Mouse (Mus musculus) lung, adult 2 months (tissue): ENCODE data around the gene Zfp568. TPM values are rescaled to one million over a fixed set of nuclear protein-coding genes. Genes with fewer than 3 reads are reported as not detected.

Source experiments
- DNase-seq: peaks from one replicate; pipeline ENCODE4 v3.0.0; 2022
- H3K4me1 ChIP-seq: fragments of 200-500 bp; 2 replicates; pipeline ENCODE4 v1.6.1; 2011; ENCODE audit warnings: low read length; ENCODE audit not compliant: control insufficient read depth, insufficient read depth
- H3K4me3 ChIP-seq: fragments of 200-500 bp; replicated peaks from 2 replicates; pipeline ENCODE3; 2011; ENCODE audit warnings: low read depth, mild to moderate bottlenecking, control low read depth, low read length; ENCODE audit errors: extremely low read depth
- CTCF ChIP-seq: fragments of 200-500 bp; IDR thresholded peaks from 2 replicates; pipeline ENCODE4 v1.5.1; 2011; ENCODE audit warnings: mild to moderate bottlenecking, low read length, control low read depth; ENCODE audit not compliant: insufficient read depth
- POLR2A ChIP-seq: fragments of 200-500 bp; IDR thresholded peaks from 2 replicates; pipeline ENCODE4 v1.6.1; 2011; ENCODE audit warnings: low read depth, mild to moderate bottlenecking, control low read depth, low read length, borderline replicate concordance; ENCODE audit errors: extremely low read depth
- WGBS: fragments of 180-500 bp; shearing (Covaris S2); methylation state at CpG from one replicate; pipeline ENCODE4 v1.1.7; 2018; 5-methylcytosine and 5-hydroxymethylcytosine counted together
- polyA plus RNA-seq: library from polyadenylated mRNA; depleted of rRNA; stranded (reverse); fragments of >200 nt; gene quantifications from 2 replicates; pipeline ENCODE4 v1.2.3, GENCODE M21; 2012

The Zfp568 gene
- polyA plus RNA-seq, 1 experiment: 6.1 TPM

- TF ChIP-seq POLR2A (no peak), CTCF (no peak)
- WGBS: 78% methylated on average over 8 of the region's 8 CpGs
- DNase-seq: no peak
- no peaks in the 10 kb centered on the region for H3K4me1 ChIP-seq
- no peak overlapping the region for H3K4me3 ChIP-seq
Observed at GRCm38 (mm10) chr7:29986101-29986500, 2.3 kb downstream of the Zfp568 start.

GRCm38 (mm10) chr7:29987551-29987950 is 3.8 kb downstream of the Zfp568 start:
- no peak overlapping the region for H3K4me3 ChIP-seq
- no peaks in the 10 kb centered on the region for H3K4me1 ChIP-seq
- DNase-seq: no peak
- WGBS: 81% methylated on average over 5 of the region's 5 CpGs
- TF ChIP-seq POLR2A (no peak), CTCF (no peak)

GRCm38 (mm10) chr7:29989031-29989430 is 5.3 kb downstream of the Zfp568 start:
- no peaks in the 10 kb centered on the region for H3K4me1 ChIP-seq
- TF ChIP-seq POLR2A (no peak), CTCF (no peak)
- 80% methylated on average over 11 of the region's 11 CpGs for WGBS
- no peak overlapping the region for H3K4me3 ChIP-seq
- no peak for DNase-seq

GRCm38 (mm10) chr7:29992698-29993097 is 8.9 kb downstream of the Zfp568 start:
- TF ChIP-seq POLR2A (no peak), CTCF (no peak)
- Histone ChIP-seq H3K4me1 (no peaks in the 10 kb centered on the region), H3K4me3 (no peak overlapping the region)
- DNase-seq: no peak
- 95% methylated on average over 8 of the region's 8 CpGs for WGBS

- Histone ChIP-seq H3K4me3 (no peak overlapping the region), H3K4me1 (no peaks in the 10 kb centered on the region)
- no peak for DNase-seq
- TF ChIP-seq CTCF: no peak
- no peak for TF ChIP-seq POLR2A
- WGBS: 97% methylated on average over 9 of the region's 9 CpGs
Observed at GRCm38 (mm10) chr7:29993340-29993739, 9.6 kb downstream of the Zfp568 start.

GRCm38 (mm10) chr7:29995134-29995533 is 11.4 kb downstream of the Zfp568 start:
- no peak for TF ChIP-seq POLR2A
- TF ChIP-seq CTCF: no peak
- Histone ChIP-seq H3K4me3 (no peak overlapping the region), H3K4me1 (no peaks in the 10 kb centered on the region)
- no peak for DNase-seq
- WGBS: 82% methylated on average over 8 of the region's 8 CpGs

DNA sequence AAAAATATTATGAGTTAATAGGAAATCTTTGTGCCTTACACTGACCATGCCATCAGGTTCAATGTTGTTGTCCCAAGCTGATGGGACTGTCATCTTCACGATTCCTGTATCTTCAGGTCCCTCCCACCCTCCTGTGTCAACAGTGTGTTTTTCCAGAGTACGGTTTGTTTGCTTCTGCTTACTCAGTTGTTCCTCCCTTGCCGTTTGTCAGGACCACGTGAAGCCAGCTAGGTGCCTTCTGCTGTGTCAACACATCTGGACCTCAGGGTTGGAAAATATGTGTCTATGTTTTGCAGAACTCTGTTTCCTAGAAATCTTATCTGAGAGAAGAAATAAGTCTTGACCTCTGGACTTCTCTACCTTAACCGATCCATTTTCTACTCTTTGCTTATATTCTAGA is 16.8 kb downstream of the Zfp568 start:
- 69% methylated on average over 5 of the region's 5 CpGs for WGBS
- no peaks in the 10 kb centered on the region for H3K4me1 ChIP-seq
- H3K4me3 ChIP-seq: no peak overlapping the region
- TF ChIP-seq CTCF (no peak), POLR2A (no peak)
- DNase-seq: no peak

DNA sequence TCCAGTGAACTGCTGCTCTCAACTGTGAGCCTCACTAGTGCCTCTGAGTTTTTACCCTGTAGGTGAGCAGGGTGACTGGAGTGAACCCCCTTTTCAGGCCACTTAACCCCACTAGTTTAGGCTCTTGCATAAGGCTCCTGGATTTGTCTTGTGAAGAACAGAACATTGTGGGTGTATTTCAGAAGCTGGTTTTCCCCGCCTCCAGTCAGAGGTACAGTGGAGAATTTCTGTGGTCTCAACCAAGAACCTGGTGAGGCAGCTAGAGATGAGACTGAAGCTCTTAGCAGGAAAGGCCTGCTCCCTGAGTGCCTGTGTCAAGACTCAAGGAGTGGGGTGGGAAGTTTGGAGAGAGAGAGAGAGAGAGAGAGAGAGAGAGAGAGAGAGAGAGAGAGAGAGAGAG is 23.8 kb downstream of the Zfp568 start:
- no peak for DNase-seq
- Histone ChIP-seq H3K4me1 (no peaks in the 10 kb centered on the region), H3K4me3 (no peak overlapping the region)
- TF ChIP-seq CTCF (no peak), POLR2A (no peak)
- WGBS: 83% methylated on average over 1 of the region's 1 CpGs

DNA sequence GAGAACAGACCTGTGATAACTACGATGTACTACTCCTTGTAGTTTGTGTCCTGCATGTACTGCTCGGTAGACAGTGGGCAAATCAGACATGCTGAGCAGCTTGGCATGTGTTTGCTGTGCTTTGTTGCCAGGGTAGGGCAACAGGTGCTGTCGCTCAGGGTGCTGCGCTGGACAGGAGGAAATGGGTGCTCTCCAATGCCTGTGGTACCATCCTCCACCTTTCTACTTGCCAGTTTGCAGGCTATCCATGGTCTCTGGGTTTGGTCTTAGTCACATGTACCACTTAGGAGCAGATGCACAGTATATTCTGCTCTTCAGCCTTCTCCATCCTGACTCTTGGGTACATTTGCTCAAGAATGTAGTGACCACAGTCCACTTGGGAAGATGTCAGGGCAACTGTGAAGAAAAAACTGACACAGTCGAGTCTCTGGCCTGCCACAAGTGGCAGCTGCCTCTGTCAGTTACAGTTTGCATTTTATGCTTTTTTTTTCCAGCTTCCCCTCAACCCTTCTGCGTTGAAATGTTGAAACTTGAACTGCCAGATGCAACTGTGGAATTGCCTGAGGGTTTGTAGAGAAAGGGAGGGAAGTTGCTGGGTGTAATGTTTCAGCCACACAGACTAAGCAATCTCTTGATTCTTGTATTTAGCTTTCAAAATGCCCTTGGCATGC is 24.4 kb downstream of the Zfp568 start:
- DNase-seq: no peak
- H3K4me1 ChIP-seq: no peaks in the 10 kb centered on the region
- 64% methylated on average over 6 of the region's 6 CpGs for WGBS
- H3K4me3 ChIP-seq: no peak overlapping the region
- TF ChIP-seq CTCF: no peak

- no peak for TF ChIP-seq CTCF
- no peak for TF ChIP-seq POLR2A
- 70% methylated on average over 21 of the region's 21 CpGs for WGBS
- H3K4me3 ChIP-seq: no peak overlapping the region
- DNase-seq: no peak
- no peaks in the 10 kb centered on the region for H3K4me1 ChIP-seq
Observed at GRCm38 (mm10) chr7:30009321-30010085, 25.7 kb downstream of the Zfp568 start.
